Mouse (Mus musculus): Measurements from ENCODE around the gene Mcl1.

DNA sequence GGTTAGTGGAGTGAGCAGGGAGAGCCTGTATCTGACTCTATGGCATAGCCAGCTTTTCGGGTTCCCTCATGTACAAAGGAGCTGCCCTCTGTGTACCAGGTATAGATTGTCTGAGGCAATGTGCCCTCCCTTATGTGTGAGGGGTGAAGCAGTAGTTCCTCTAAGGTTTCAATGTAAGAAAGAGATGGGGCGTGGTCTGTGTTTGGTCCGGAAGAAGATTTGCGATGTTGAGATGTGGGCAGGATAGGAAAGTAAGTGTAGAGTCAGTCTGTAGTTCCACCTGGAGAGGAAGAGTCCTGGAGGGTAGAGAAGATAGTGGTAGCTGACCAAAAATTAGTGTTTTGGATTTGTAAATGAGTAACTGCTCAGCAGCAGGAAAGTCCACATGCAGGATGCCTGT lies 50.5 kb downstream of the Mcl1 start:
- TF ChIP-seq CTCF (conservative IDR thresholded peaks at IDR 0.05; ENCODE audit: low read length) = no peak
- no peak for TF ChIP-seq POU5F1 (IDR thresholded peaks at IDR 0.05; ENCODE audit: borderline replicate concordance, low read length)
- TF ChIP-seq NANOG (IDR thresholded peaks at IDR 0.05; ENCODE audit: borderline replicate concordance, low read length) = no peak

Data from E14TG2a.4 (cell line).